Mouse (Mus musculus): Measurements from ENCODE around the gene Mib2. TPM values are rescaled to one million over a fixed set of nuclear protein-coding genes. Genes with fewer than 3 reads are reported as not detected.

Gene Mib2
- 22.4 and 24.8 TPM in 2 replicates for polyA plus RNA-seq (2014; fragmentation: Nextera tagmentation; extraction: Ambion mirVana)

GRCm38 (mm10) chr4:155668689-155669597 lies at the start of gene Mib2:
TSS of gene Mib2 (minus strand) at chr4:155669198.
- DNase-seq: peak; percentile 98
- H3K4me3 ChIP-seq (ENCODE audit: low read depth, low read length): peak within 1 kb of the TSS; percentile 86
- no peaks in the 10 kb centered on the region for H3K27me3 ChIP-seq (ENCODE audit: insufficient read depth, low read length)
- peak within 1 kb of the TSS; percentile 60; the same call in 1 of the 2 replicates for H3K27ac ChIP-seq (ENCODE audit: low read depth)
- peaks cover 6% of the 10 kb centered on the region; the same call in 1 of the 2 replicates for H3K36me3 ChIP-seq (ENCODE audit: insufficient read depth)
- H3K4me2 ChIP-seq: peak within 1 kb of the TSS; percentile 69
- H3K4me1 ChIP-seq (ENCODE audit: insufficient read depth): no peaks in the 10 kb centered on the region
- no peaks in the 10 kb centered on the region for H3K9me3 ChIP-seq (ENCODE audit: low read depth, low read length)
- ATAC-seq (ENCODE audit: insufficient read depth): peak; percentile 99
- TF ChIP-seq CTCF (IDR thresholded peaks at IDR 0.05; ENCODE audit: low read depth): no peak
- WGBS: under 1% methylated on average over 73 of the region's 73 CpGs
- peak within 1 kb of the TSS; percentile 80 for H3K9ac ChIP-seq

- H3K4me3 ChIP-seq (ENCODE audit: low read depth, low read length): no peak overlapping the region
- peaks cover 5% of the 10 kb centered on the region; the same call in 1 of the 2 replicates for H3K4me1 ChIP-seq (ENCODE audit: insufficient read depth)
- H3K9me3 ChIP-seq (ENCODE audit: low read depth, low read length): no peaks in the 10 kb centered on the region
- no peak for ATAC-seq (ENCODE audit: insufficient read depth)
- 61% methylated on average over 6 of the region's 6 CpGs for WGBS
- no peak for TF ChIP-seq CTCF (IDR thresholded peaks at IDR 0.05; ENCODE audit: low read depth)
- H3K36me3 ChIP-seq (ENCODE audit: insufficient read depth): peaks cover 17% of the 10 kb centered on the region
- H3K27me3 ChIP-seq (ENCODE audit: insufficient read depth, low read length): no peaks in the 10 kb centered on the region
- 0 out of 2 replicates have a peak overlapping the region, but pooled peaks have one; percentile 8 for H3K4me2 ChIP-seq
- peak; percentile 49 for DNase-seq
- H3K27ac ChIP-seq (ENCODE audit: low read depth): no peak overlapping the region; the same call in 1 of the 2 replicates
- H3K9ac ChIP-seq: no peak overlapping the region
Observed at GRCm38 (mm10) chr4:155710521-155711252, 41.7 kb upstream of the Mib2 start.

- Histone ChIP-seq H3K9ac (no peak overlapping the region), H3K27me3 (ENCODE audit: insufficient read depth, low read length) (no peaks in the 10 kb centered on the region), H3K4me2 (0 out of 2 replicates have a peak overlapping the region, but pooled peaks have one; percentile 7), H3K4me1 (ENCODE audit: insufficient read depth) (peaks cover 5% of the 10 kb centered on the region; the same call in 1 of the 2 replicates), H3K4me3 (ENCODE audit: low read depth, low read length) (no peak overlapping the region), H3K9me3 (ENCODE audit: low read depth, low read length) (no peaks in the 10 kb centered on the region), H3K36me3 (ENCODE audit: insufficient read depth) (no peaks in the 10 kb centered on the region), H3K27ac (ENCODE audit: low read depth) (no peak overlapping the region)
- ATAC-seq (ENCODE audit: insufficient read depth) (no peak), DNase-seq (no peak)
- TF ChIP-seq CTCF (IDR thresholded peaks at IDR 0.05; ENCODE audit: low read depth): no peak
Observed at GRCm38 (mm10) chr4:155708988-155709387, 40.0 kb upstream of the Mib2 start.

GRCm38 (mm10) chr4:155708582-155708981 lies 39.6 kb upstream of the Mib2 start:
- Histone ChIP-seq H3K4me2 (0 out of 2 replicates have a peak overlapping the region, but pooled peaks have one; percentile 7), H3K4me1 (ENCODE audit: insufficient read depth) (peaks cover 5% of the 10 kb centered on the region; the same call in 1 of the 2 replicates), H3K9ac (no peak overlapping the region), H3K36me3 (ENCODE audit: insufficient read depth) (no peaks in the 10 kb centered on the region), H3K4me3 (ENCODE audit: low read depth, low read length) (no peak overlapping the region), H3K27ac (ENCODE audit: low read depth) (no peak overlapping the region), H3K9me3 (ENCODE audit: low read depth, low read length) (no peaks in the 10 kb centered on the region), H3K27me3 (ENCODE audit: insufficient read depth, low read length) (no peaks in the 10 kb centered on the region)
- DNase-seq: peak; percentile 9
- ATAC-seq (ENCODE audit: insufficient read depth): no peak
- WGBS: 68% methylated on average over 2 of the region's 2 CpGs
- TF ChIP-seq CTCF (IDR thresholded peaks at IDR 0.05; ENCODE audit: low read depth): no peak

GRCm38 (mm10) chr4:155705592-155705929 lies 36.6 kb upstream of the Mib2 start:
- Histone ChIP-seq H3K4me1 (ENCODE audit: insufficient read depth) (peaks cover 5% of the 10 kb centered on the region; the same call in 1 of the 2 replicates), H3K9ac (peak overlapping the region; percentile 87), H3K4me3 (ENCODE audit: low read depth, low read length) (peak overlapping the region; percentile 95), H3K36me3 (ENCODE audit: insufficient read depth) (no peaks in the 10 kb centered on the region), H3K27ac (ENCODE audit: low read depth) (peak overlapping the region; percentile 97), H3K27me3 (ENCODE audit: insufficient read depth, low read length) (no peaks in the 10 kb centered on the region), H3K4me2 (peak overlapping the region; percentile 89), H3K9me3 (ENCODE audit: low read depth, low read length) (no peaks in the 10 kb centered on the region)
- DNase-seq: peak; percentile 30
- WGBS: under 1% methylated on average over 19 of the region's 19 CpGs
- no peak for ATAC-seq (ENCODE audit: insufficient read depth)
- no peak for TF ChIP-seq CTCF (IDR thresholded peaks at IDR 0.05; ENCODE audit: low read depth)

- Histone ChIP-seq H3K4me1 (ENCODE audit: insufficient read depth) (peaks cover 5% of the 10 kb centered on the region; the same call in 1 of the 2 replicates), H3K4me2 (peak within 1 kb of the TSS; percentile 89), H3K27me3 (ENCODE audit: insufficient read depth, low read length) (no peaks in the 10 kb centered on the region), H3K4me3 (ENCODE audit: low read depth, low read length) (peak within 1 kb of the TSS; percentile 95), H3K36me3 (ENCODE audit: insufficient read depth) (no peaks in the 10 kb centered on the region), H3K27ac (ENCODE audit: low read depth) (peak within 1 kb of the TSS; percentile 97), H3K9me3 (ENCODE audit: low read depth, low read length) (no peaks in the 10 kb centered on the region), H3K9ac (peak within 1 kb of the TSS; percentile 87)
- WGBS: under 1% methylated on average over 83 of the region's 83 CpGs
- no peak for TF ChIP-seq CTCF (IDR thresholded peaks at IDR 0.05; ENCODE audit: low read depth)
- peak; percentile 95 for ATAC-seq (ENCODE audit: insufficient read depth)
- DNase-seq: peak; percentile 99
Observed at GRCm38 (mm10) chr4:155704721-155705591, 36.0 kb upstream of the Mib2 start, which contains the start of gene Ssu72. TSS of gene Ssu72 (plus strand) at chr4:155704800.

Measured in lung, embryonic 14.5 days (tissue).